Mouse (Mus musculus): ENCODE data around the gene Pfkfb3. TPM values are rescaled to one million over a fixed set of nuclear protein-coding genes. Genes with fewer than 3 reads are reported as not detected.

The Pfkfb3 gene
- not detected in 2 replicates for polyA plus RNA-seq (2012; ENCODE audit: insufficient read depth, insufficient read length, low replicate concordance, missing spikeins)

DNA sequence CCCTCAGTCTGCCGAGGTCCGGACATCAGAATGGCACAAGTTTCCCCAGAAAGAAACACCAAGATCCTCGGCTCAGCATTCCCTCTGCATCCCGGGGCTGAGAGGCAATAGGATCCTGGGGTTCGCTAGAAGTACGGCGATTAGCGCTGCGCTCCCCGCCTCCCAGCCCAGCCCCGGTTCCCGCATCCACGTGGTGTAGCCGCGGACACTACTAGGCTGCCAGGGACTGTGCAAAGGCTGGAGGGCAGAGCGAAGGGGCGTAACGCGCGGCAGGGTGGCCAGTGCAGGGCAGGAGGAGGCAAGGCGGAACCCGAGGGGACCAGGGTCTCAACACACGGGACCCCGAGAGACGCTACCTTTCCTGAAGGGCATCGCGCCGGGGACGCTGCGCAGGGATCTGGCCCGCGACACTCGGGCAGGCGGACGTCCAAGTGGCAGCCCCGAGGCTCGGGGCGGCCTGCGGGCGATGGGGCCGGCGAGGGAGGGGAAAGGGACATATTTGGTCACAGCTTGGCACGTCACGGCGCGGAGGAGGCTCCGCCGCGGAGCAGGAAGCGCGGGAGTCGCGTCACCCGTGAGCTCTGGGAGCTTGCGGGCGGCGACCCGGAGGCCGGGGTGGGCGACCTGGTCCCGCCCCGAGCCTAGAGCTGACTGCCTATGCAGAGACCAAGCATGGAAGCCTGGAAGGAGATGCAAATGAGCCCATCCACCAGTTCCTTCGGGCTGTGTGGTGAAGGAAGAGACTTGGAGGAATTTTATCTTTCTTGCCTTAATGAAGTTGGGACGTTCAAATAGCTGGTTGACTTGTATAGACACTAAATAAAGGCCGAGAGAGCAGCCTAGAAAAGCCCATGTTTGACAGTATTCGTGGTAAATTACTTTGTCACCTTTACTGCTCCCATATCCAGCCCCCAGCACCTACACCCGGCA, at the start of gene Pfkfb3:
TSS of gene Pfkfb3 (minus strand) at position 607 of the 930 bp plus-strand sequence.
- Histone ChIP-seq H3K4me1 (ENCODE audit: control insufficient read depth, insufficient read depth, low read length) (peaks cover 12% of the 10 kb centered on the region), H3K27ac (ENCODE audit: insufficient read depth, low read depth, low read length) (no peak within 1 kb of the TSS), H3K4me3 (ENCODE audit: insufficient read depth, low read depth, low read length) (peak within 1 kb of the TSS; percentile 66)
- WGBS, result 2% methylated on average over 67 of the region's 67 CpGs
- TF ChIP-seq CTCF (IDR thresholded peaks at IDR 0.05; ENCODE audit: insufficient read depth, low read depth, low read length) (no peak), POLR2A (IDR thresholded peaks at IDR 0.05; ENCODE audit: insufficient read depth, low read depth, low read length) (peak; percentile 43; the same call in 1 of the 2 replicates)

DNA sequence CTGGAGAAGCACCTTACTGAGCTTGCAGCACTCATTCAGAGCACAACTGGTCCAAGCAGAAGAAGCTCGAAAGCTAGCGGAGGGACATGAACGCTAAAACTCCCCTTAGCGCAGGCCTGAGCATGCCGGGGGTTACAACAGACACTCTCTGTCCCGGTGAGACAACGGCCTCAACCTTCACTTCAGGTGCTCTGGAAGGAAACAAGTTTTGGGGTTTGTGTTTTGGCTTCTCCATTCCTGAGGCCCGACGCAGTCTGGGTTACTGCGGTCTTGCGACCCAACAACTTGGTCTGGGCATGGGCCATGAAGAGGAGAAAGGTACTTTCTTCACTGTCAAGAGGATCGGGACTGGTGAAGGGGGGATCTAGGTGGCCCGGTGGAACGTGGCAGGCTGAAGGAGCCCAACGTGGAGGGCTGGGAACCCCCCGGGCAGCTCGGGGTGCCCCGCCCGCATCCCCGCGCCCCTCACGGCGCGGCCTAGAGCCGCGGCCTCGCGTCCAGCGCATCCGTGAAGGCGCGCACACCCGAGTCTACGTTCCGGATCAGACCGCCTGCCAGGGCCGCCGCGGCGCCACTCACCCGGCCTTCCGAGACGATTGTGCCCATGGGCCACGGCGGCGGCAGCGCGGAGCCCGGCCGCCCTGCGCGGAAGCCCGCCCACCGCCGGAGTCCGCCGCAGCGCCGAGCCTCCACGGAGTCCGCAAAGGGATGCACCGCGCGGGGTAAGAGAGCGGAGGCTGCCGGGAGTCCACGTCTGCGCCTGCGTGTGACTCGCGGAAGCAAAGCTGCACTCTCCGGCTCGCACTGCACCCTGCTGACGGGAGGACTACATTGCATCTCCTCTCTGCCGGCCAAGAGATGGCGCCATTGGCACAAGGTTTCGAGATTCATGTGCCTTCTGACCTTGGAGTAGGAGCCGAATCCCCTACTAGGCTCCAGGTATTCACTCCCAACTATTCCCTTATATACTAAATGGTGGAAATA, 48.9 kb upstream of the Pfkfb3 start:
- TF ChIP-seq CTCF (IDR thresholded peaks at IDR 0.05; ENCODE audit: insufficient read depth, low read depth, low read length) (peak; percentile 99), POLR2A (IDR thresholded peaks at IDR 0.05; ENCODE audit: insufficient read depth, low read depth, low read length) (peak; percentile 82)
- peaks cover 3% of the 10 kb centered on the region; the same call in 1 of the 2 replicates for H3K4me1 ChIP-seq (ENCODE audit: control insufficient read depth, insufficient read depth, low read length)
- under 1% methylated on average over 78 of the region's 78 CpGs for WGBS
- no peak overlapping the region for H3K27ac ChIP-seq (ENCODE audit: insufficient read depth, low read depth, low read length)
- H3K4me3 ChIP-seq (ENCODE audit: insufficient read depth, low read depth, low read length), result peak overlapping the region; percentile 78

DNA sequence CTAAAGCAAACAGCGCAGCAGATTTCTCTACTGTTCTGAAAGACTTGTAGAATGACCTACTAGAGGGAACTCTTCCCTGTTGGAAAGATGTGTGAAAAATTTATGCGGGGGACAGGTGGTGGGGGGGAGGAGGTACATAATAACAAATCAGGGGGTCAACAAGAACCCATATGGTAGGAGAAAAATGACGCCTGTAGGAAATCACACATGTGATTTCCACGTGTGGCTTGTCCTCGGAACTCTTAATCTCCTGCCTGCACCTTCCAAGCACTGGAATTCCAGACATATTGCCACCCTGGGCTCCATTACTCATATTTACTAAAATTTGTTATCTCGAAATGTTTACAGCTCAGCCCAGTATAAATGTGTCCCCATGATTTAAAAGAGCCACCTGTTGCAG, 47.9 kb upstream of the Pfkfb3 start:
- WGBS, result 85% methylated on average over 6 of the region's 6 CpGs
- no peak overlapping the region for H3K27ac ChIP-seq (ENCODE audit: insufficient read depth, low read depth, low read length)
- TF ChIP-seq CTCF (IDR thresholded peaks at IDR 0.05; ENCODE audit: insufficient read depth, low read depth, low read length) (no peak), POLR2A (IDR thresholded peaks at IDR 0.05; ENCODE audit: insufficient read depth, low read depth, low read length) (no peak)
- peaks cover 3% of the 10 kb centered on the region; the same call in 1 of the 2 replicates for H3K4me1 ChIP-seq (ENCODE audit: control insufficient read depth, insufficient read depth, low read length)
- H3K4me3 ChIP-seq (ENCODE audit: insufficient read depth, low read depth, low read length), result no peak overlapping the region

DNA sequence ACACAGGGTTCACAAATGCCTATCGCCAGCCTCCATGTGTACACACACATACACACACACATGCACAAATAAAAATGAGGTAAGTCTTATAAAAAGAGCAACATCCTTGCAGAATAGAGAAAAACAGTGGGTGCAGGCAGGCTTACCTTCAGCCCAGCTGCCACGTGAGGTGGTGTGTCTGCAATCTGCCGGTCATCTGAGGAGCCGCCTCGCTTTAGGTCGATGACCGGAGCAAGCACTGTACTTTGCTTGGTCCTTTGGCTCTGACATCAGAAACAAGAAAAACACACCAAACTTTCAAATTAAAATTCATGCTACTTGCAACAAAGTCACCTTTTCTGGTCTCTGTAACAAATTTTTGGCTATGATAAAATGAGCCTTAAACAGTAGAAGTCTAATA, 44.0 kb upstream of the Pfkfb3 start:
- no peak overlapping the region for H3K4me3 ChIP-seq (ENCODE audit: insufficient read depth, low read depth, low read length)
- no peak overlapping the region for H3K27ac ChIP-seq (ENCODE audit: insufficient read depth, low read depth, low read length)
- WGBS, result 93% methylated on average over 7 of the region's 7 CpGs
- no peak for TF ChIP-seq CTCF (IDR thresholded peaks at IDR 0.05; ENCODE audit: insufficient read depth, low read depth, low read length)
- TF ChIP-seq POLR2A (IDR thresholded peaks at IDR 0.05; ENCODE audit: insufficient read depth, low read depth, low read length), result no peak
- H3K4me1 ChIP-seq (ENCODE audit: control insufficient read depth, insufficient read depth, low read length), result peaks cover 3% of the 10 kb centered on the region; the same call in 1 of the 2 replicates

DNA sequence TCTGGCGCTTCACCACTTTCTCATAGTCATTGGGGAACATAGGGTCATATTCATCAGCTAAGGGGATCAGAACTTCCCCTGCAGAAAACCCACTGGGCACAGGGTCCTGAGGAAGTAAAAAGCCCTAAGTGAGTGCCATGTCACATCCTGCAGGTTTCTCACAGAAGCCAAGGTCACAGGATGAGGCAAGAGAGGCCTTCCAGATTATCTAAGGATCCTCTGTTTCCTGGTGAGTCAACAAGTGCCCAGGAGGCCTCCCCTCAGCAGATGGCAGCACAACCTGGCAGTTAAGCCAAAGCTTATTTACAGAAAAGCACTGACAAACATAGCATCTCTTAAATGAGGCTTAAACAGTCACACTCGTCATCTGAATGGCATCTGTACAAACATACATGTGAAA, 42.8 kb upstream of the Pfkfb3 start:
- WGBS, result 76% methylated on average over 2 of the region's 2 CpGs
- no peak overlapping the region for H3K4me3 ChIP-seq (ENCODE audit: insufficient read depth, low read depth, low read length)
- TF ChIP-seq CTCF (IDR thresholded peaks at IDR 0.05; ENCODE audit: insufficient read depth, low read depth, low read length) (no peak), POLR2A (IDR thresholded peaks at IDR 0.05; ENCODE audit: insufficient read depth, low read depth, low read length) (no peak)
- no peak overlapping the region for H3K27ac ChIP-seq (ENCODE audit: insufficient read depth, low read depth, low read length)
- peaks cover 3% of the 10 kb centered on the region; the same call in 1 of the 2 replicates for H3K4me1 ChIP-seq (ENCODE audit: control insufficient read depth, insufficient read depth, low read length)

DNA sequence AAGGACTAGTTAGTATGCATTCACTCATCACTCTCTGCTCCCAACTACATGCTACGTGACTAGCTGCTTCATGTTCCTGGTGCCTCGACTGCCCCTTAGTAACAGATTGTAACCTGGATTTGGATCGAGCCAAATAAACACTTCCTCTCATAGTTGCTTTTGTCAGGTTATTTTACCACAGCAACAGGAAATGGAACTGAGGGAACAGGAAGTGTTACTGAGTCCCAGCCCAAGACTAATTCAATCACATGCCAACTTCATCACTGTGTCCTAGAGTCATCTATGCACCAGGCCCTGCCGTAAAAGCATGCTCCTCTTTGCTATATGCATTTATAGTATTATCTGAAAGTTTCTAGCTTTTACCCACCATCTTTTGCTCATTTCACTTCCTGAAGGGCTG, 34.1 kb upstream of the Pfkfb3 start:
- WGBS, result 94% methylated on average over 4 of the region's 4 CpGs
- TF ChIP-seq POLR2A (IDR thresholded peaks at IDR 0.05; ENCODE audit: insufficient read depth, low read depth, low read length) (no peak), CTCF (IDR thresholded peaks at IDR 0.05; ENCODE audit: insufficient read depth, low read depth, low read length) (no peak)

DNA sequence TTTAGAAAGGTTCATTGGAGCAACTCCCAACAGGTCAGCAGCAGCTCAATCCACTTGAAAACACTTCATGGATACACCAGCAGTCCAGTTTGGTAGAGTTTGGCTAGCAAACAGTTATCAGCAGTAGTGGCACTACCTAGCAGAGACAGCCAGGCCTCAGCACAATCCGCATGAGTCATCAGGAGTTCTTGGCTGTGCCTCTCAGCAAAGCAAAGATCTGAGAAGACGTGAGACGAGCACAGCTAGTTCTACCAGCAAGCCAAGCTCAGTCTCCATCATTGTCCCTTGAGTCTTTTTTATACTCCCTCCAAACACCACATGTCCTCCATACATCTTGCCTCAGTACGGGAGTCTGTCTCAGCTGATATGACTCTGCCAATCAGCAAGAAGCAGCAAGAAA, 25.5 kb upstream of the Pfkfb3 start:
- 76% methylated on average over 4 of the region's 4 CpGs for WGBS
- no peak overlapping the region for H3K4me3 ChIP-seq (ENCODE audit: insufficient read depth, low read depth, low read length)

More for the DNA sequence above, 34.1 kb upstream of the Pfkfb3 start:
- H3K4me1 ChIP-seq (ENCODE audit: control insufficient read depth, insufficient read depth, low read length), result no peaks in the 10 kb centered on the region
- H3K4me3 ChIP-seq (ENCODE audit: insufficient read depth, low read depth, low read length), result no peak overlapping the region
- H3K27ac ChIP-seq (ENCODE audit: insufficient read depth, low read depth, low read length), result no peak overlapping the region

DNA sequence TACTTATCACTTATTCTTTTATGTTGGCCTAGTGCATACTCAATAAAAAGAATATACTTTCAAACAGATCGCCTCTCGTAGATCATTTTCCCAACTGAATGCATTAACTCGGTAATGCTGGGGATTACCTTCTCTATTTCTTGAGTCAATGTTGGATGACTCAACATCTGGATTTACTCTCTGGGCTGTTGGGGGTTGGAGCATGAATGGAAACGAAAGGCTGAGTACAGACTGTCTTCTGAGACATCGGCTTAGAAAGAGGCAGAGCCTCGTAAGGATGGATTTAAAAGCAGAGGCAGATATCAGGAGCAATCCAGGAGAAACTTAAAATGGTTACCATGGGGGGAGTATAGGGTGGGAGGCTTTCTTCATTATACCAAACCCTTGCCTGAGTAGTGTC, 24.3 kb upstream of the Pfkfb3 start:
- TF ChIP-seq POLR2A (IDR thresholded peaks at IDR 0.05; ENCODE audit: insufficient read depth, low read depth, low read length) (no peak), CTCF (IDR thresholded peaks at IDR 0.05; ENCODE audit: insufficient read depth, low read depth, low read length) (no peak)
- 73% methylated on average over 6 of the region's 6 CpGs for WGBS

More for the DNA sequence above, 25.5 kb upstream of the Pfkfb3 start:
- TF ChIP-seq CTCF (IDR thresholded peaks at IDR 0.05; ENCODE audit: insufficient read depth, low read depth, low read length) (no peak), POLR2A (IDR thresholded peaks at IDR 0.05; ENCODE audit: insufficient read depth, low read depth, low read length) (no peak)
- Histone ChIP-seq H3K4me1 (ENCODE audit: control insufficient read depth, insufficient read depth, low read length) (no peaks in the 10 kb centered on the region), H3K27ac (ENCODE audit: insufficient read depth, low read depth, low read length) (no peak overlapping the region)

More for the DNA sequence above, 24.3 kb upstream of the Pfkfb3 start:
- Histone ChIP-seq H3K27ac (ENCODE audit: insufficient read depth, low read depth, low read length) (no peak overlapping the region), H3K4me3 (ENCODE audit: insufficient read depth, low read depth, low read length) (no peak overlapping the region), H3K4me1 (ENCODE audit: control insufficient read depth, insufficient read depth, low read length) (no peaks in the 10 kb centered on the region)
